In the genomic region with DNA sequence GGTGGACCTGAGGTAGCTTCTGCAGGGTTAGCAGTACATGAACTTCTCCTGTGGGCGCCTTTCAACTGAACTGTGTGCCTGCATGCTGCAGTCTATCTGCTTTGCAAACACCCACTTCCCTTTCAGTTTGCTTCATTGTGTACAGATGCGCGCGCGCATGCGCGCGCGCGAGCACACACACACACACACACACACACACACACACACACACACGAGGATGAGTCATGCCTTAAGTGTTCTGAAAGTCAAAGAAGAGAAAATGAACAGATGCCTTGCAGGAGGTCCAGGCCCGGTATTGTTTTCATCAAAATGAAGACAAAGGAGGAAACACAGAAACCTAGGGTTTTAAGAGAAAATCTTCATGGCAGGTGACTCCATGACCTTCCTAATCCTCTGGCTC, we compare ENCODE assay signal across 17 mouse cellular contexts.
DNase-seq lines count a peak whose midpoint lies in the region; ATAC-seq lines count a peak whose summit lies in the region.
"Had no signal": no experiment of that assay in that cellular context is flagged by ENCODE, and none has a peak within 500 bp of the region (broad histone marks: within the 10 kb centered on the region; RNA-seq: fewer than 3 reads in every experiment).

No protein-coding gene starts in this region.

- H3K4me1 ChIP-seq in stomach, embryonic 16.5 days (ENCODE audit: control insufficient read depth, insufficient read depth, low read length), result no peaks in the 10 kb centered on the region
- H3K4me1 ChIP-seq: heart, embryonic 15.5 days; hindbrain, embryonic 10.5 days; liver, embryonic 12.5 days; lung, embryonic 15.5 days; neural tube, embryonic 12.5 days had no signal

- H3K27me3 ChIP-seq in stomach, embryonic 16.5 days (ENCODE audit: control insufficient read depth, insufficient read depth, low read length), result no peaks in the 10 kb centered on the region
- H3K27me3 ChIP-seq: embryonic facial prominence, embryonic 12.5 days; heart, embryonic 15.5 days; liver, embryonic 12.5 days; lung, embryonic 15.5 days; neural tube, embryonic 12.5 days; Patski had no signal

- DNase-seq in frontal cortex, postnatal 36 days (ENCODE audit: low spot score in 2 of 2), result peak; percentile 6 to 11
- DNase-seq in frontal cortex, postnatal 10 days (ENCODE audit: low spot score in 2 of 2), result no peak
- DNase-seq in thymus, postnatal 0 days (ENCODE audit: low spot score), result peak; percentile 59
- no peak for DNase-seq in thymus, postnatal 10 days (ENCODE audit: low spot score in 2 of 2)
- no peak for DNase-seq in gastrocnemius, postnatal 14 days
- DNase-seq in urinary bladder, postnatal 14 days (ENCODE audit: low spot score), result no peak
- DNase-seq: cerebellum, adult 11-12 months; kidney, adult 11 months; kidney, postnatal 36 days had no signal

- no peak overlapping the region for H3K4me3 ChIP-seq in stomach, embryonic 16.5 days (replicated peaks; ENCODE audit: low read length)
- H3K4me3 ChIP-seq: embryonic facial prominence, embryonic 12.5 days; heart, embryonic 15.5 days; hindbrain, embryonic 10.5 days; liver, embryonic 12.5 days; lung, embryonic 15.5 days; neural tube, embryonic 12.5 days had no signal

- H3K4me2 ChIP-seq in stomach, embryonic 16.5 days (ENCODE audit: low read depth, low read length), result no peak overlapping the region
- H3K4me2 ChIP-seq: embryonic facial prominence, embryonic 12.5 days; heart, embryonic 15.5 days; liver, embryonic 12.5 days; lung, embryonic 15.5 days; neural tube, embryonic 12.5 days had no signal

- H3K9ac ChIP-seq in stomach, embryonic 16.5 days (ENCODE audit: low read length), result no peak overlapping the region
- H3K9ac ChIP-seq: embryonic facial prominence, embryonic 12.5 days; heart, embryonic 15.5 days; liver, embryonic 12.5 days; lung, embryonic 15.5 days; neural tube, embryonic 12.5 days had no signal

- H3K27ac ChIP-seq in stomach, embryonic 16.5 days (ENCODE audit: low read length), result no peak overlapping the region
- H3K27ac ChIP-seq: embryonic facial prominence, embryonic 12.5 days; heart, embryonic 15.5 days; hindbrain, embryonic 10.5 days; liver, embryonic 12.5 days; lung, embryonic 15.5 days; neural tube, embryonic 12.5 days had no signal

- H3K36me3 ChIP-seq in stomach, embryonic 16.5 days (ENCODE audit: control insufficient read depth, insufficient read depth, low read length), result no peaks in the 10 kb centered on the region
- H3K36me3 ChIP-seq: embryonic facial prominence, embryonic 12.5 days; heart, embryonic 15.5 days; hindbrain, embryonic 10.5 days; liver, embryonic 12.5 days; lung, embryonic 15.5 days; neural tube, embryonic 12.5 days had no signal

- ATAC-seq in stomach, embryonic 16.5 days (ENCODE audit: insufficient read depth, low FRiP score), result peak; percentile 21; the same call in 1 of the 2 replicates
- ATAC-seq: liver, embryonic 12.5 days; Patski had no signal

- WGBS in stomach, embryonic 16.5 days, result 64% methylated on average over 12 of the region's 12 CpGs

- no peaks in the 10 kb centered on the region for H3K9me3 ChIP-seq in stomach, embryonic 16.5 days (replicated peaks; ENCODE audit: control insufficient read depth, low read length)
- H3K9me3 ChIP-seq: heart, embryonic 15.5 days; hindbrain, embryonic 10.5 days; liver, embryonic 12.5 days; lung, embryonic 15.5 days; neural tube, embryonic 12.5 days had no signal

- intact Hi-C loops in gastrocnemius, postnatal 14 days (cut with DNase I; ENCODE audit: low total_unique reads), result no loop called here

Comparison
In these comparisons a context has a peak if more than half of its experiments do, and no peak if none do; other contexts are left out.
1. DNase-seq: peak in frontal cortex, postnatal 36 days (2 of 2) and thymus, postnatal 0 days (single experiment); none in frontal cortex, postnatal 10 days (0 of 2), thymus, postnatal 10 days (0 of 2), gastrocnemius, postnatal 14 days (single experiment) and urinary bladder, postnatal 14 days (single experiment).